Mouse (Mus musculus) layer of hippocampus, adult 11-12 months (tissue): ENCODE results near the gene Mecom.
"Not testable (repeated sequence)": the region's sequence is repeated elsewhere in the genome, so short reads cannot be mapped to it uniquely, and the experiment has no call there.

ENCODE experiments used
- DNase-seq: peaks from one replicate; pipeline ENCODE4 v3.0.0; 2022; ENCODE audit warnings: low spot score

Gene Mecom

DNA sequence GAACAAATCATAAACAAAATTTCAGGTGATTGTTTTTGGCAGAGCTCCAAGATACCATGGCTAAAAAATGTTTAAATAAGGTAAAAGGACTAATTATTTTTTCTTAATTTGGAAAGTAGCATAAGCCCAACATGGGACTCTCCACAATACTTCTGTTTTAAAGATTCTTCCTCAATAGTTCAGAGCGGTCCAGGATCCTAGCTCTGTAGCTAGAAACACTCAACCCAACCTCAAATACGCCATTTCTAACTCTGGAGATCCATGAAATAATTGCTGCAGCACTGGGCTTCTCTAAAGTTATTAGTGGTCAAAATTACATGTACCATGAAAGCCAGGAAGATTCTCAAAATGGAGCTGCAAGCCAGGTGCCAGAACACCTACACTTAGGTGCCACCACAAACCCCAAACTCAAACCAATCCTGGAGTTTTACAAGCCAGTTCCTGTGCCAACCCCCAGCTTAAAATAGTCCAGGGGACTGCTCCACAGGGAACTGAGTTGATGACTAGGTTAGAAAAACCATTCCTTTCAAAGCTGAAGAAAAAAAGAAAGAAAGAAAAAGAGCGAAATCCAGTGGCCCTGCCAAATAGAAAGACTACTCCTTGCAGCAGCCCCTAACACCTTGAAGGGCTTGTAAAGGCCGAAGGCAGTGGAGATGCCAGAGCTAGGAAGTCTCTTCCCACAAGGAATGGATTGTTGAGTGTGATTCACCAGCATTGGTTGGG, 102.4 kb downstream of the Mecom start:
- DNase-seq = no peak

DNA sequence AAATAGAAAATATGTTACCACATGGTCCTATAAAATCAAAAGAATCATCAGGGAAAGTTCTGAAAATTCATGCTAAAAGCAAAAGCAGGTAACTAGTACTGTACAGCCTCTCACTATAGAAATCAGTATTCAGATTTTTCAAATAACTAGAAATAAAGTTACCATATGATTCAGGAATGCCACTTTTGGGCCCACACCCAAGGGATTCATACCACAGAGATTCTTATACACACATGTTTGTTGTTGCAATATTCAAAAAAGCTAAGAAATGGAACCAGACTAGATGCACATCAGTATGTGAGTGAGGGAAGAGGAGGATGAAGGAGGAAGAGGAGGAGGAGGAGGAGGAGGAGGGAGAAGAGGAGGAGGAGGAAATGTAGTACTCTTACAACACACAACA, 106.2 kb downstream of the Mecom start:
- DNase-seq = no peak

DNA sequence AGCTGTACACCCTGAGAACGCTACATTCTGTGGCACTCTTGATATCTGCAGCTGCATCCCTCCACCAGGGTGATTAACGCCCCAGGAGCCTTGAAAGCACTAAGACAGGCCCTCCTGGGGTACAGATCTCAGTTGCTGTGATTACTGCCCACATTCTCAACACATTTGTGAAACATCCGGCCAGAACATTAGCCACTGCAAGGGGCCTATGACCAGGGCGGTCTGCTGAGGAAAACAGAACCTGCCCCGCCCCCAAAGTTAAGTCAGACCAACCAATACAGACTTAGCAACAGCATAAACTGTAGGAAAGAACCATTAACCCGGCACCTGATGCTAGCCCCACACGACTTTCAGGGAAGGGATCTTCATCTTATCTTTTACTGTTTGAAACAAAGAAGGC, 109.8 kb downstream of the Mecom start:
- no peak for DNase-seq

DNA sequence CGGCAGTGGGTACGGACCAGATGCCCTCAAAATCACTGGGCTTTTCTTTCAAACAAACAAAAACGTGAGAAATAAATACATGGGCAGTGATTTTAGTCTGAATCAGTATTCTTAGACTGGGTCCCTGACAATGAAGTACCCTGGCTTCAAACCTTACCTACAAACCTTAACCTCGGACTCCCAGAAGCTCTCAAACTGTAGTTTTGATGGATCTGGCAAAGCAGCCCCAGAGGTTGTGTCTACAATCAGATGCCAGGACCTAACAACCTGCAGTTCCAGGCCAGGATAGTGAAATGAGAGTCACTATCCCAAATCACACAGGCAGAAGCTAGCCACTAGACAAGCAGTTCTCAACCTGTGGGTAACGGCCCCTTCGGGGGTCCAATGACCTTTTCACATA, 111.2 kb downstream of the Mecom start:
- no peak for DNase-seq

DNA sequence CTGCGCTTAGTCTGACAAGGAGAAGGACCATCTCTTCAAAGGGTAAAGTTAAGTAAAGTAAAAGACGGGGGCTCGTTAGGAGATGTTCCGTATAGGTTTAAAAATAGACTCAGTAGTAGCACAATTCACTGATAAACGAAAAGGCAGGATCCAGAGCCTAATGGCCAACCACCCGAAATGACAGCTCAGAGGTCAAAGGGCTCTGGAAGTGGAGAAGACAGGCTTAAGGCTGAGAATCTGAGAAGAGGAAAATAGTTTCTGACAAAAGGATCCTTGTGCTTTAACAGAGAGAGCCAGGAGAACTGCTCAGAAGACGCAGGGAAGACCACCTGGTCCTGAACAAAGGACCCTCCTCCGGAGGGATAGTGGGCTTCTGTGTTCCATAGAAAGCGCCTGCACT, 111.7 kb downstream of the Mecom start:
- no peak for DNase-seq

DNA sequence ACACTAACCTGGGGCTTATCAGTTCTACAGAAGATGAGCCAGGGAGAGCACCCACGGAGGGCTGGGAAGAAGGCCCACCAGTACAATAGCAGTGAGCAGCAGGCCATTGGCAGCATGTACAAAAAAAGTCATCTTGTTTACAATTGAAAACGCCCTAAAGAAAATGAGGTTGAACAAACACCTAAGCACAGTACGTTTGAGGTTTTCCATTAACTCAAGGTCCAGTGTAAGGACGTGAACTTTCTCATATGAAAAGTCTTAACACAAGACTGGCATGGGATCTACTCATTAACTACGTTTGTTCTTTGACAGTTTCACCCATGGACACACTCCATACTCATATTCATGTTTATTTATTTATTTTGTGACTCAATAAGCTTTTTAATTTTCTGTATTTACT, 118.9 kb downstream of the Mecom start:
- no peak for DNase-seq

DNA sequence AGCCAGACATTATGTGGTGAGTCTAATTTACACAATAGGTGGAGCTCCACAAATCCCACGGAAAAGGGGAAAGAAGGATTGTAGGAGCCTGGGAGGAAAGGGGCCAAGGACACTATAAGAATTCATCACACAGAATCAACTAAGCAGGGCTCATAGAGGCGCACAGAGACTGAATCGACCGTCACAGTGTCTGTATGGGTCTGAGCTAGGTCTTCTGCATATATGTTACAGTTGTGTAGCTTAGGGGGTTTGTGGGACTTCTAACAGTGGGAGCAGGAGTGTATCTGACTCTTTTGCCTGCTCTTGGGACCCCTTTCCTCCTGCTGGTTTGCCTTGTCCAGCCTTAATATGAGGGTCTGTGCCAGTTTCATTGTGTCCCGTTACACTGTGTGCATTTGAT, 123.8 kb downstream of the Mecom start:
- DNase-seq = no peak

DNA sequence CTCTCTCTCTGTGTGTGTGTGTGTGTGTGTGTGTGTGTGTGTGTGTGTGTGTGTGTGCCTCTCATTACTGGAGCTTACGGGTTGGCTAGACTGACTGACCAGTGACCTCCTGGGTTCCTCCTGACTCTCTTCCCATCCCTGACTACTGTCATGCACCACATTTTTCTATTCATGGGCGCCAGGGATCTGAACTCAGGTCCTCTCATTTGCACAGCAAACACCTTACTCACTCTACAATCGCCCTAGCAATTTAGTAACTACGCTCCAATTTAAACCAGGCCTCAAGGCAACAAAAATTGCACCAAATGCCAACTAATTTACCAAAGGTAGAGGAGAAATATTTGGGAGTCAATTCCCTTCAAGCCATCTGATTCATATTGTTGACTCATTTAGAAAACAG, 125.9 kb downstream of the Mecom start:
- DNase-seq = not testable (repeated sequence)

DNA sequence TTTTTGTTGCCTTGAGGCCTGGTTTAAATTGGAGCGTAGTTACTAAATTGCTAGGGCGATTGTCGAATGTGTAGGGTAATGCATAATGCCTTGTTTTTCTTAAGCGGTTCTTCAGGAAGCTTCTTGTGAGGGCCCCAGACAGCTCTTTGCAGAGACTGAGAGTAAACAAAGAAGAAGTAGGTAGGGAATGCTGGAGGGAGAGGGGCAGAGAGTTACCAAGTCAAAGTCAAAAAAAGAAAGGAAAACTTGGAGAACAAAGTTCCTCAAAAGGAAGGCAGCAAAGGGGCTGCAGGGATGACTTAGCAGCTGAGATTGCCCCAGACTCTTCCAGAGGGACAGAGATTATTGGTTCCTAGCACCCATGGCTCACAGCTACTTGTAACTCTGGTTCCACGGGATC, 126.9 kb downstream of the Mecom start:
- DNase-seq = no peak

DNA sequence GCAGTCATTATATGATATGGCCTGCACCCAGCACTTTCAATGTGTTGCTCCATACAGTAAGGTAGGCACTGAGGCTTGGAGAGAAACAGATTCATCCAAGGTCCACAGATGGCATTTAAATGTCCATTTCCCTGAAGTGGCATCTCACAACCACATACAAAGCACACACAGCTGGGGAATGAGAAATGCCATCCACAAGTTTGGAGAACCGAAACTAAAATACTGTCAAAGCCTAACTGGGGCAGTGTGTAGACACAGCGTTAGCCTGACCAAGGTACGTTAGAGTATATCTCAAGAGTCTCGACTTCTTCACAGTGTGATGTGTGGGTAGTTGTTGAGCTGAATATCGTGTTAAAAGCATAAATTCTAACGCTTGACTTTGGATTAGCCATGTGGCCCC, 133.6 kb downstream of the Mecom start:
- no peak for DNase-seq

DNA sequence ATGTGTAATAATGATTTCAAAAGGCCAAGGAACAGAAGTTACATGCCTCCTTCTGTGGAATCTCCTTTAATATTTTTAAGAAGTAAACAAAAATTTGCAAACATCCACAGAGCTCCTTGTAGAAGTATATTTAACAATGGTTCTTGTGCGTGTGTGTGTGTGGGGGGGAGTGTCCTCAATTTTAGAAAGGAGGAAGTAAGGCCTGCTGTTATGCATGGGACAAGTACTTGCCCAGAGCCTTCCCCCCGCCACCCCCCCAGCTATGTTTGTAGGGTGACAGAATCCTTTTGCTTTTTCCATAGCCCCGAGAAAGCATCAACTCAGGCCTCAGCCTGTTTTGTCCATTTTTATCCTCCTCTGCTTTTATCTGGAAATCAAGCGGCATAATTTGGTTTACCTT, 137.0 kb downstream of the Mecom start:
- no peak for DNase-seq

DNA sequence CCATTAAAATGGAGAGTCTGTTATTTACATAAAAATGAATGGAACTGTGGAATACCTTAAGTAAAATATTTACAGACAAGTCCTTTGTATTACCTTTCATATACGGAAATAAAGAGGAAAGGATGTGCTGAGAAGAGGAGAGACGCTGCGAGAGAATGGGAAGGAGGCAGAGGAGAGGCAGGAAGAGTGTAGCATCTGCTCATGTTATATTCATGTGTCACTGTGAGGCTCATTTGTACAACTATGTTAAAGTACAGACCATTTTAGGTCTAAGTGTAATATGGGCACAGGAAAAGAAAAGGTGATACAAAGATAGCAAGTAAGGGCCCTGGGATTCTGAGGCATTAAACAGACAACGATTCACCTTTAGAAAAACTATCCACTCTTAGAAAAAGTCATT, 143.0 kb downstream of the Mecom start:
- no peak for DNase-seq

DNA sequence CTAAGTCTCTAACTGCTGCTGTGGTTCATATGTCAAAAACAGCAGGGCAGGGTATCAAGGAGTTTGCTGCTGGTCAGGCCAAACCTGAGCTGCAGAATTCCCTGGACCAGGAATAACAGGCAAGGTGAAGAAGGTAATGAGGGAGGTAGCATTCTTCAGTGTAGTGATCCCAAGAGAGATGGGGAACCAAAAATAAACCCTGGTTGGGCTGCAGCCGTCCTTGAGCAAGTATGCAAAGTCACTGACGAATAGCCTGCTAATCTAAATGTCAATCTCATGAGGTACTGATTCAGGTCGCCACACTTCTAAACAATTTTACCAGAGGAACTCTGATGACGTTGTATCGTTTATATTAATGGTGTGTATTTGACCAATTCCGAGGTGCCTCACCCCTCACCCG, 148.9 kb downstream of the Mecom start:
- DNase-seq = no peak

DNA sequence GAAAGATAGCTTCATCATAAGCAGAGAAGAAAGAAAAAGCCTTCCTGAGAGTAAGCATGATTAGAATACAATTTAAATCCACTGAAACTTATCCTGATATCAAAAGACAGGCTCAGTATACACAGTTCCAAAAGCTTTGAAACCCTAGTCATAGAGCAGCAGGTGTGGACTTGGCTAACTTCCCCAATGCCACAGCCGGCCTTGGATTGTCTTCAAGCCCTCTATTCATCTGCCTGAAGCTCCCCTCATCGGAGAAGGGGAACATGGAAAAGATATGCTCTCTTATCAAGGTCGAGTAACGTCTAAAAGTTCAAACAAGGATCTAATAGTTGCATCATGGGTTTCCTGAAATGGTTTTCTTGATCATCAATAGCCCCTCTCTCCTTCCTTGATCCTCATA, 152.9 kb downstream of the Mecom start:
- DNase-seq = no peak

DNA sequence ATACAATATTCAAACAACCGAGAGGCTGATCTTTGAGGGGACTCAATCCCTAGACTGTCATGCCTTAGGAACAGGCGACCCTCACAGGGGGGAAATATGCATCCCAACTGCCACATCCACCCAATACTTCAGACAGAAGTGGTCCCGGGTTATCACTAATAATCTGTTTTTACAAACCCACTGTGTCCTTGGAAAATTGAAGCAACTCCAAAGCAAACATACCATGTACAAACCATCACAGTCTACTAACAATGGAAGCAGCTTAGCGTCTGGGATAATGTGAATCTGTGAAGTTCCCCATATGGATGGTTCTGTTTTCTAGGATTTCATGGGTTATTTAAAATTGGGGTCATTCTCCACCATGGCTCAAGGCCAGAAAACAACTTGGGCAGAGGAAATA, 155.1 kb downstream of the Mecom start:
- no peak for DNase-seq

DNA sequence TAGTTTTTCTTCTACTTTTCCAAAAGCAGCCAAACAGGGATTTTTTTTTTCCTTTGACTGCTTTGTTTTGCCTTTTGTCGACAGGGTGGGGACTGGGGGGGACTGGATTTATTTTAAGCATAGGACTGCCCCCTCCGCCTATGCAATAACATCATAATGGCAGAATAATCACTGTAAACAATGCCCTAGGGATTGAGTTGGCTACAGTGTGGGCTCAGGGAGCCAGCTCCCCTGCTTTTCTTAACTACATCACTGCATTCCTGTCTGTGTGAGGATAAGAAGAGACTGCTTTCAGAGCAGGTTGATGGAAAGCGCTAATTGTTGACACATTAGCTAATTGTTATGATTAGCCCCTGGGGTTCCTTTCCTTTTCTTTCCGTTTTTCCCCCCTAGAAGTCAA, 155.6 kb downstream of the Mecom start:
- no peak for DNase-seq

DNA sequence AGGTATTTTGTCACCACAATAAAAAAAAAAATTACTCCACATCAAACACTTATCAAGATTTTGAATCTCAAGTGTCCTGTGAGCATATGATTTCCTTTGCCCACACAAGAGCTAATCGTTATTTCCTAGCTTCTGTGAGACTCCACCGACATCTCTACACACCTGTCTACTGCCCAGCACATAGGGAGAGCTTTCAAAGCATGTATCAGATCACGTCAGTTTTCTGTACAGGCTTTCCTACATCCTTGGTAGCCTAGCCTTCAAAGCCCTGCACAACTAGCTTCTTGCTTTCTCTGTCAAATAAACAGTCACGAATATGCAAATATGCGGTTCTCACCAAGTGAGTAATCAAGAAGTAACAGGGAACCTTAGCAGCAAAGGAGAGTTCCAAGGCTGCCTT, 157.5 kb downstream of the Mecom start:
- DNase-seq = no peak

DNA sequence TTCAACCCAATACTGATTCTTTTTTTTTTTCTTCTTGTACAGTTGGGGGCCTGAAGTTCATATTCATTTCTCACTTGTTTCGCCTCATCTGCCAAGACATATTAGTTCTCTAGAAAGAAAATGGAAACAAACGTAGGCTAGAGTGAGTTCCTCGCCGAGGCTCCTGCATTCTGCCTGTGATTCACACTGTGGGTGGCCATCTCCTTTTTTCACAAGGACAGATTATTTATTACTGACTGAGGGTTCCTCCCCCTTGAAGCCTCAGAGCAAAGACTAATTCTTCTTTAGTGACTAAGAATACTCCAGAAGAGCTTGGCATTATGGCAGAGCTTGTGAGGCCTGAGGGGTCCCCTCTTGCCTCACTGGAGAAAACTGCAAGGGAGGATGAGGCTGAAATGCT, 167.5 kb downstream of the Mecom start:
- DNase-seq = no peak

DNA sequence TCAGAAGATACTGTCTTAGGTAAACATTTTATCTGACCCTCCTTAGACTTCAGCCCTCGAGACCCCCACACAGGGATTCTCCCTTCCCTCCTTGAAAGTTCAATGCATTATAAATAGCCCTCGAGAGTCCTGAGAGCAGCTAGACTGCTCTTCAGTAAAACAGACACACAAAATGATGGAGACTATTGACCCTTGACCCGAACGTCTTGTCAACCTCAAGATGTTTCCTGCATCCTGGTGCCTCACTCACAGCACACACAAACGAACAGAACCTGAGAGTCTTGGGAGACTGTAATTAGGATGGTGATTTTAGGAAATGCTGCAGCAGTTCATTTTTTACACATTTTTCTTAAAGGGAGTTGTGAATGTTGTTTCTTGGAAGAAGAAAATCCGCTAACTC, 168.5 kb downstream of the Mecom start:
- DNase-seq = no peak

DNA sequence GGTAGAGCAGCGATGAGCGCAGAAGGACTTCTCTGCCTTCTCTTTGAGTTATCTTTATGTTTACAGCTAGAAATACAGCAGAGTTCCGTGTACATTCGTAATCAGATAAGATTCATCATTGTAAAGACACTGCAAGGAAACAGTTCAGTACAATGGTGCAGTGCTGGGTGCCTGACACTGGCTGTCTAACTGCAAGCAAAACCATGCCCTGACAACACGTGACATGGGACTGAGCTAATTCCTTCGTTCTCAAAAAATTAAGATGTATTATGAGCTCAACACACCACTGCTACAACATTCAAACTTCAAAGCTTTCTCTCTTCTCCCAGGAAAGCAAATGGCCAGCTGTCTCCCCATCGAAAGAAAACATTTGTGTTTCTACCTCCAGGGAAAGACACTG, 176.3 kb downstream of the Mecom start:
- DNase-seq = no peak

DNA sequence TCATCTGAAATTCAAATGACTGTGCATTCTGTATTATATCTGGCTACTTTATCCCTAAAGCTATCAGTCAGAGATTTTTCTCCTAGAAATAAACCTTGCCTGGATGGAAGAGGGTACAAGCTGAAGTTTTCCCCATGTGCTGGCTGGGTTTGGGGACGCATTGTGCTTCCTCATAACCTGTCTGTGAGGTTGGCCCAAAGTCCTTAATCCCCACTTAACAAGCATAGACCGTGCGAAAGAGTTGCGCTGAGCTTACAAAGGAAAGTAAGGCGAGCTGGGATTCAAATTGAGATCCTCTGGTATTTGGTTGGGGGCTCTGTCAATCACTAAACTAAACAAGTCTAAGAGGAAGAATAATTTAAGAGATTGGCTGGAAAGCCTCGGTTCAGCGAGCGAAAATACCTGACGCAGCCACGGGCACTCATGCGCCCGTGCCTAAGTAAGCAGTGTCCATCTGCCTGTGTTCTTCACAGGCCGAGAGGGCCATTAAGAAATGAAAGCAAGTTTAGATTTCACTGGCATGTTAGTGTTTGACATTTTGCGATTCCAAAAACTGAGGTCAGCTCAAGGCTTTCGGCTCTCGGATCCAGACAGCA, 176.8 kb downstream of the Mecom start:
- no peak for DNase-seq

DNA sequence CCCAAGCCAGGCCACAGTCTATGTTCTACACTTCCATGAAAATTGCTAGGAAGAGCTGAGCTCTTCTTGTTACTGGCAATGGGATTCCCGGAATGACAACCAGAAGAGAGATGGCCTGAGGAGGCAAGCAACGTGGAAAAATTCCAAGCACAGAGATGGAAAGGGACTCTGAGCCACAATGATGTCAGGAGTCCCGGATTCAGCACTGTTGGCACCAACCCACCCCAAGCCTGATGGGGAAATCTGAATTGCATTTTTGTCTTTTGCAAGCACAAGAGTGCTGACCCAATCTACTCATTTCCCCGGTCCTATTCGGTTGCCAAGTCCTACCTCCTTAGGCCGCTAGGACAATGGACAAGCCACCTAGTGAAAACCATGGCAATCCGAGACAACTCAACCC, 181.2 kb downstream of the Mecom start:
- DNase-seq = no peak

DNA sequence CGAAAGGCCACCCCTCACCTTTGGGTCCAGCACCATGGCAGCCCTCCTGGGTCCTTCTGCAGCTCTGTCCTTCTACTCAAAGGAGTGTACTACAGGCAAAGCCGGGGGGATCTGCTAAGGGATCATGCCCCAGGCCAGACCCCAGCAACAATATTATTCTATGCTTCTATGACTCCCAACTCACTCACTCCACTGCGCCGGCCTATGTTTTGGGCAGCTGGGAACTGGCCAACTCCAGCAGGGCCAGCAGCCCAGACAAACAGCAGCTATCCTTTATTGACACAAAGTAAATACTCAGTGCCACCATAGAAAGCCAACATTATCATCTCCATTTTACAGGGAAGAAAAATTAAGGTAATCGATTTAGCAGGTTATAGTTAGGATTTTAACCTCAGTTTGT, 186.6 kb downstream of the Mecom start:
- DNase-seq = no peak
